Mouse (Mus musculus) T-helper 17 cell (primary cell): ENCODE measurements at regions not wholly inside any gene's neighbourhood (a gene's known extent, or its start where the extent isn't known, plus 50 kb on each side); places are given as distances from the start of the nearest gene placed in this dataset.

Source experiments
- in situ Hi-C, 2 experiments: fragments of 300-600 bp; cut with MboI, MseI; formaldehyde crosslinking; loops; 1 replicate in 1 of 2; 2 replicates in 1 of 2; pipeline ENCODE4 v1.15.1; 2025; ENCODE audit warnings: high pct_unique_total_duplicates in 2 of 2

DNA sequence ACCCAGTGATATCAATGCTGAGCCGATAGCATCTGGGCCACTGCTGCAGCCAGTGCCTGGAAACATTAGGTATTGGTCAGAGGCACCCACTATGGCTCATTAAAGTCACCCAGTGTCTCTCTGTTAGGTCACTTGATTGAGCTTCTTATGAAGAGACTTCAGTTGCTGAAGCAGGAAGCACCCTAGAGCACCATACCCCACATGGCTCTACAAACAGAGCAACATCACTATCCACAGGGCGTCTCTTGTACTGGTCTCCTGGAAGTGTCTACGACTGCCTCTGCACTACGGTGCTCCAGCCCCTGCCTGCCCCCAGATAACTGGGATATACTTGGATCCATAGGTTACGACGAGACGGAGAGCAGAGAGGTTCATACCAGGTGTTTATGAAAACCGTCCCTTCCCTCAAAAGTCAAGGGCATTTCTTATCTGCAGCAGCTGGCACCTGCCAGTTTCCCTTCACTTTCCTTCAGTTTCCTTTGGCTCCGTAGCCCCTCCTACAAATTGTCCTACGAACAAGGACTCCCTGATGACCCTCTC lies 100.6 kb upstream of the Fut8 start:
- in situ Hi-C loops, result loop anchor here in 1 of 2 experiments (5.0 kb wide), 1 partner anchor 40 kb away; no protein-coding TSS in a partner anchor

DNA sequence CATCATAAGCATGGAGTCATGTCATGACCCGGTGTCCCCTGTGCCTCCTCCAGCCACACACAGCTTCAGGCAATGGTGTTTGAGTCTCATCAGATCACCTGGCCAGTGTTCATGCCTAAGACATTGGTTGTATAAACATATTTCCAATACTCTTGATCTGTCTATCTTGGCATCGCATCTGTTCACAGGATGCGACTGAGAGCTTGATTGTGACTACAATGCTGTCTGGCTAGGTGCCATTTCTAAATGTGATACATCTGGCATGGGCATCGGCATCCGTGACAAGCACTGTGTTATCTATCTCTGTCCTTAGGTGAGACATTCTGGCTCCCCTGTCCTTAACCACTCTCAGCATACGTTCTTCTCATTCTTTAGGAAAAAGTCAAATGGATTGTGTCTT lies 102.3 kb upstream of the Fut8 start:
- in situ Hi-C loops, result loop anchor here in 1 of 2 experiments (5.0 kb wide), 1 partner anchor 38 kb away; no protein-coding TSS in a partner anchor

DNA sequence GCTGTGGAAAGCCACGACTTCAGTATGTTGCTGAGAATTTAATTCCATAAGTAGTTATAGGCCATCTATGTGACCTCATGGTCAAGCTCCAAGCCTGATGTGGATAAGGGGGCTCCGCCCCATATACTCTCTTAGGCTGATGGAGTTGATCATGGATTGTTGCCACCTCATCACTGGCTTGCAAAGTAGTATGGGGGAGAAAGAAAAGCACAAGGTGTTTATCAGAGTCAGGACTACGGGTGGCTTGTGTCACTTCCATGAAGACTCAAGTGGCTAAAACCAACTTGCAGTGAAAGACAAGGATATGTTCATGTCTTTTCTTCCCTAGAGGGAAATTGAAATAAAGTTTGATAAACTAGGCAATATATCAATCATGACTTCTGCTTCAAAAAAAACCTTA lies 102.9 kb upstream of the Fut8 start:
- in situ Hi-C loops, result loop anchor here in 1 of 2 experiments (5.0 kb wide), 1 partner anchor 38 kb away; no protein-coding TSS in a partner anchor

DNA sequence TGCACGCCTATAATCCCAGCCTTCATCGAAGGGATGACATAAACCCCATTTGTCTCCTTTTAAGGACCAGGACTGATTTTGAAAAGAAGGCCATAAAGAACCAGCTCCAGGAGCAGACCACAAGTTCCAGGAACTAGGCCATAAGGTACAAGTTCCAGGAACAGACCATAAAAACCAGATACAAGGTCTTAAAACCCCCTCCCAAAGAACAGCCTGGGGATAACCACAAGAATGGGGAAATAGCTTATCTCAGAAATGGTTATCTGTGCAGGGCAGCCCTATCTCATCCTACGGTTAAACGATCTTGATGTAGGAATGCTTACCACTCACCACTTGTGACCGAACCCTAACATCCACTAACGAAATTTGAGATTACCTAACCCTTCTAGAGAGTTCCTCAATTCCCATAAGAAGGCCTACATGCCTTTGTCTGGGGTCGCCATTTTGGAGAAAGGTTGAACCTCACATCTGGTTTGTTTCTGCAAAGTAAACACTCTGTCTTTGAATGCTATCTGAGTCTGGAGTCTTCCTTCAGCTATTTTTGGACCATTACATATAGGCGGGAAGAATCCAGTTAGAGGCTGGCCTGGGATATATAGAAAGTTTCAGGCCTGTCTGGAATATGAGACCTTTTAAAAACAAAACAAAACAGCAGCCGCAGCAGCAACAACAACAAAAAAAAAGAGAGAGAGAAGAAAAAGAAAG lies 103.5 kb upstream of the Fut8 start:
- in situ Hi-C loops, result loop anchor here in 1 of 2 experiments (5.0 kb wide), 1 partner anchor 37 kb away; no protein-coding TSS in a partner anchor

DNA sequence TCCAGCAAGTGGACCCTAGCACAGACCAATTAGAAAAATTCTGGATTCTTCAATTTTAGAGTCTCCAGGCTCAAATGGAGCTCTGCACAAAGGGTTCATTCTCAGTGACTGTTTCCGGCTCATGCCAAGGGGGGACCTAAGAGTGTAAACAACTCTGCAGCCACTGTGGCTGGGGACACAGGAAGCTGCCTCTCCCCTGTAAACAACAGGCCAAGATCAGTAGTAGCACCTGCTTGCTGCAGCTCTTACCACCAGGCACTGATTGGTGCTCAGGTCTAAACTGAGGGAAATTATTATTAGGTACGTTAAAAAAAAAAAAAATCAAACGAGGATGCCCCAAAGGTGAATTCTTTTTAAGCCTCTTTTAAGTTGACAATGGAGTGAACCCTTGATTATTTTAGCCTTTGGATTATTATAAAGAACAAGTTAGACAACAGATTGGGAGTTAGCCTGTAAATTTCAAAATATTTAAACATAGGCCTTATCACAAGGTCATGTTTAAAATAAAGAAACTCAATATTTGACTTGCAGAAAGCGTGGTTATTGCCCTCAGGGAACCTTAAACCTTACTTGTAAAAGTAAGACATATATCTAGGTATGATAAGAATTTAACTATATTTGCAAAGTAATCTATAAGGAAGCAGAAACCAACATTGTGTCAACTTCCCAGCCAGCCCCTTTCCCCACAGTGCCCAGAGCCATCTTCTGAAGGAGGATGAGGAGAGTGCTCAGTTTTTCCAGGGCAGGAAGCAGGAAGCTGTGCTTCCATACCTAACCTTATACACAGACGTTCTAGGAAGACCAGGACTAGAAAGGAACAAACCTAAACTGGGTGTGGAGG lies 104.2 kb upstream of the Fut8 start:
- in situ Hi-C loops, result no loop called here

DNA sequence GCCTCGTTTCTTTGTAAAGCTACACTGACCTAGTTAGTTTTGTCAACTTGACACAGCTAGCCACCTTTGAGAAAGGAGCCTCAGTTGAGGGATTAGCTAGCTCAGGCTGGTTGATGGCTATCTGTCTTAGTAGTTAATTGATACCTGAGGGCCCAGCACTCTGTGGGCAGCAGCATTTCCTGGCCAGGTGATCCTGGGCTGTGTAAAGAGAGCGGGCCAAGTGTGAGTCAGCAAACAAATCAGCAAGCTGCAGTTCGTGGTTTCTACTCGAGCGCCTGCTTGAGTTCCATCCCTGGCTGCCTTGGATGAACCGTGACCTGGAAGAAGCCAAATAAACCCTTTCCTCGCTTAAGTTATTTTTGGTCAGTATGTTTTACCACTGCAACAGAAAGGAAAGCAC lies 106.6 kb upstream of the Fut8 start:
- in situ Hi-C loops, result no loop called here

DNA sequence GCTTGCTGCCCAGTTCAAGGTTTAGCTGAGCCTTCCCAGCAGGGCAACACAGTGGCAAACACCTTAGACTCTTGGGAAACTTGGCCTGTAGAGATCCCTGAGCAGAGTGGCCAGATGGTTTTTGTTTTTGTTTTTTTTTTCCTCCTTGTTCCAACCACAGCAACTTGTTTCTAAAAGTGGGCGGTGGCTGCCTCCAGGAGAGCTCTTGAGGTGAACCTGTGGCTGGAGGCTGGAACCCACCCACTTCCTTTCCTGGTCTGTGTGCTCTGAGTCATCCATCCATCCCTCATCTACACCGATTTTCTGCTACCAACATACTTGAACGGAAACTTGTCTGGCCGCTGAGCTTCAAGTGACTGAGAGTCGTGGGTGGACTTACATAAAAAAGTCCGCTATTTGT lies 107.4 kb upstream of the Fut8 start:
- in situ Hi-C loops, result no loop called here

DNA sequence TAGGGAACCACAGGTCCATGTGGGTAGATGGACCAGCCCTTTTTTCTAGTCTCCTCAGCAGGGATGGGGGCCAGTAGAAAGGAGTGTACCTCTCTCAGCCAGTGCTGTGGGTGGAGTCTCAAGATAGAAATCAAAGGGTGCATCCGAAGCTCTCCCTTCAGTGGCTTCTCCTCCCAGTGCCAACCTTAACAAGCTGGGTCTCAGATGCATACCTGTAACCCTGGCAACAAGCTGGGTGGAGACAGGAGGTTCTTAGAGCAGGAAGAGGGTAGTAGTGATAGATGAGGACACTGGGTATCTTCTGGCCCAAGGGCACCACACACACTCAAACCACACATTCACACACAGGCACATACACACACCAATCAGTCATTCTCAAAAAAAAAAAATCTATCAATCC lies 113.7 kb upstream of the Fut8 start:
- in situ Hi-C loops, result no loop called here

DNA sequence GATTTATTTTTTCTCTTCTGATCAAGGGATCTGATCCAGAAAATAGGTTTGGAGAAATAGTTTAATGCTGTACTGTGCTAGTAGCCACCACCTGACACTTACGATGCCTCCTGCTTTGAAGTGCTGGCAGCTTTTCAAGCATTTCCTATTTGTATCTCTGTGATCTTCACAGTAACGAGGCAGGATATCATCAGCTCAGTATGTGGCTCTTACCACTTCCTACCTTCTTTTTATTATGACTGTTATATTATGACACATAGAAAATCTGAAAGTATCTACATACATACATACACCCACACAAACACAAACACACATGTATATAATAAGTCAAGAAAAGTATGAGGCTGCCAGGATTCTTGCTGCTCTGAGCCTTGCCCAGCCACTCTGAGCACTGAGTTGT lies 124.4 kb upstream of the Fut8 start:
- in situ Hi-C loops, result no loop called here

DNA sequence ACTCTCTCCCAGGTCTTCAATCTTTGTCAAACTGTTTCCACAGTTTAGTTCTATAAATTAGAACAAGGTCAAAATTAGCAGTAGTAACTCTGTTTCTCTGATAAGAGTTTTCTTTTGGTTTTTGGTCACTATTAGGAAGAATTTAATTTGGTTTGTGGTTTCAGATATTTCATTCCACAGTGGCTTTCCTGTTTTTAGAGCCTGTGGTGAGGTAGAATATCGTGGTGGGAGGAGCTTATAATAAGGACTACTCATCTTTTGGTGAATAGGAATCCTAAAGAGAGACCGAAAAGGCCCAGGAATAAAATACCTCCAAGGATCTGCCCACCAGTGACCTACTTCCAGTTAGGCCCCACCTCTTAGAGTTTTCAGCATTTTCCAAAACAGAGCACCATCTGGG lies 125.8 kb upstream of the Fut8 start:
- in situ Hi-C loops, result no loop called here

DNA sequence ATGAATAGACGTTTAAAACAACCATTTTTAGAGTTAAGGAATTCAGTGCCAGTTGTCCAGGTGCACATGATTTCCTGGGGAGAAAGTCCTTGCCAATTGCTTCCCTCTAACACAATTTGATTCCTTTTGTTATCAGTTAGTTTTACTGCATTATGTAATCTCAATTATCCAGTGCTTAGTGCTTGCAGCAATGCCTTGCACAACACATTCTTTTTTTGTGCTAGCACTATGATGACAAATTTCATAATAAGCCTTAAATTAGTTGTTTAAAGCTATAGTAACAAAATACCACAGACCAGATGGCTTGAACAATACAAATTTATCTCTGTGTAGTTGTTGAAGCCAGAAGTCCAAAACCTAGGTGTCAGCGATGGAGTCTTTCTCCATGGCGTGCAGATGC lies 130.7 kb upstream of the Fut8 start:
- in situ Hi-C loops, result no loop called here

DNA sequence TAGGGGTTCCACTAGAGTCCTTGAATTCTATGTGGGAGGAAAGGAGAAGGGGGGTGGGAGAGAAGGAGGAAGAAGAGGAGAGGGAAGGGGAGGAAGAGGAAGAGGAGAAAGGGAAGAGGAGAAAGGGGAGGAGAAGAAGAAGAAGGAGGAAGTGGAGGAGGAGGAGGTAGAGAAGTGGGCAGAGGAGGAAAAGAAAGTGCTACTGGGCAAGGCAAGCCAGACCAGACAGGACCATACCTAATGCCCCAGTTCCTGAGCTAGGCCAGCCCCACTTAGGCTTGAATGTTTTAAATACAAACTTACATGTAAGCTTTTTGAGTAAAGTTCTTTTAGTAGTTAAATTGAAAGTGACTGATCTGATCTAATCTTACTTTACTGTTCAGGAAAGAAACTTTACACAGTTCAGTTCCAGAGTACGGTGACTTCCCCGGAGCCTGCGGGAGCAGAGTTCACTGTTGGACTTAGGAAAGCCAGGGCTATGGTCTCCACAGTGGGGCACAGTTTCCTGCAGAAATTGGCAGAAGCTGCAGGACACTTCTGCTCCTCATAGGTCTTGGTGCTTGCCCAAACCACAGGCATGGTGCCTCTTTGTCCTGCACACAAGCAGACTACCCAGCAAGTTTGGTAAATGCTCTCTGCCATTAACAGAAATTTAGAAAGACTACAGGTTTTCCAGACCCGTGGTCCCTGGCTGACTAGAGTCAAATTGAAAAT lies 131.9 kb upstream of the Fut8 start:
- in situ Hi-C loops, result no loop called here

DNA sequence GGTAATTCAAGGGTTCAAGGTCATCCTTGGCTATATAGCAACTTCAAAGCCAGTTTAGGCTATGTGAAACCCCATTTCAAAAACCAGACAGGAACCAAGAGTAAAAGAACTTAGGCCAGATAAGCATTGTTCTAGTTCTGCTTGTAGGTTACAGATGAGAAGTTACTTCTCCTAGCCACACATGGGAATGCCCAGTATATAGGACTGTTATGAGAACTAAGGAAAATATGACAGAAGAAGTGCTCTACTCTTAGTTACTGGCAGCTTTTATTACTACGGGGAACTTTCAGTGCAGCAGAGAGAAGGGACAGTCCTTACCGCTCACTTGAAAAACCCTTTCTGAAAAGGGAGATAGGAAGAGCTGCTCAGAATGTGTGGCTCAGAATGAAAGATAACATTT lies 137.4 kb upstream of the Fut8 start:
- in situ Hi-C loops, result no loop called here

DNA sequence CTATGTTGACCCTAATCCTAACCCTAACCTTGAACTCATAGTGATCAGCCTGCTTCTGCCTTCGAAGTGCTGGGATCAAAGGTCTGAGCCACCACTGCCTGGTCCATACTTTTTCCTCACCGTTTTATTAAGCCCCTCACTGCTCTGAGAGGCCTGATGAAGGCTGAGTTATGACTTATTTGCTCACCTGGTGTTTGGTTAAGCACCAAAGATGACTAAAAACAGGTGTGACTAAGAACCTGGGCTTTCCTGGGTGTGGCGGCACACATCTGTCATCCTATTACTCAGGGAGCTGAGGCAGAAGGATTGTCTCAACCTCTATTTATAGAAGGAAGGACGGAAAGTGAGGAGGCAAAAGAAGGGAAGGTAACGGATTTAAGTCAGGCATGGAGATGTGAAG lies 137.5 kb upstream of the Max start:
- in situ Hi-C loops, result loop anchor here in 1 of 2 experiments (5.0 kb wide), 1 partner anchor 38 kb away; no protein-coding TSS in a partner anchor

DNA sequence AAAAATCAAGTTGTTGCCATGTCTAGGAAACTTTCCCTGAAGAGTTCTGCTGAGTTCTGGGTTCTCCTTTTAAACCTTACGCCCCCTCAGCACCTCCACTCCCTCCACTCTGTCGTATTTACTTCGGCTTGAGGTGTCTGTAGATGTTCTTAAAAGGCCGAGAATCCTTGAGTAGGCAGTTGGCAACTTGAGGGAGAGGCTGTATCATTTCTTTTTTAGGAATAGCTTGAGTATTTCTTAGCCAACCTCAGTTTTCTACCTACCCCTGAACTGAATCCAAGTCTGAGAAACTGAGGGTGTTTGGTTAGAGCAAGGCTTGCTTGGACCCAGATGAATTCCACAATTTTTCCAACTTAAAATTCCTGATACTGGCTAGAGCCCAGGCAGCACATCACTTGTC lies 136.8 kb upstream of the Max start:
- in situ Hi-C loops, result loop anchor here in 1 of 2 experiments (5.0 kb wide), 1 partner anchor 38 kb away; no protein-coding TSS in a partner anchor

DNA sequence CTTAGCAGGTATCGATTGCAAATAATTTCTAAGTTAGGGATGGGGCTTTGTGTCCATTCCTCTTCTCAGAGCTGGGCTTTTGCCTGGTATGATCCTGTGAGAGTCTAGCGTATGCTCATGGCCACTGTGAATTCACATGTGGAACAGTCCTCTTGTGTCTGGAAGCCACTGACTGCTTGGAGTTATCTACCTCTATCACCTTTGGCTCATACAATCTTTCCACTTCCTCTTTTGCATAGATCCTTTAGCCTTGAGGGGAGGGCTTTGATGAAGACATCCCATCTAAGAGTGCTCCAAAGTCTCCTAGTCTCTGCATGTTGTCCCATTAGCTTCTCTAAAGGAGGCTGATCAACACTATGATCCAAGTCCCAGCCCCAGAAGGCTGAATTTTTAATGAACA lies 135.8 kb upstream of the Max start:
- in situ Hi-C loops, result loop anchor here in 1 of 2 experiments (5.0 kb wide), 1 partner anchor 39 kb away; no protein-coding TSS in a partner anchor

DNA sequence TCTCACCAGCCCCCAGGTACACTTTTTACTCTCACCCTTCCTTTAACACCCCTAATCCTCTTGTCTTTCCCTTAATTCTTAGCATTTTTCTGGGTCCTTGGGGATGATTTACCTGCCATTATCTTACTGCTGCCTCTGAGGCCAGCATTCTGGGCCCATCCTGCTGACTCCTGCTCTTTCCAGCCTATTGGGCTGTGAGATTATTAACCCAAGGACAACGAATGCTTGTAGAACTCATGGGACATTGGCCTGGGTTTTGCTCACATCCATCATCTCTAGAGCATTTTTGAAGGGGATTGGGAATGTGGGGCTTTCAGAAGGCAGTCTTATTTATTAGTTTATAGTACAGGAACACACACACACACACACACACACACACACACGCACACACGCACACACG lies 134.5 kb upstream of the Max start:
- in situ Hi-C loops, result loop anchor here in 1 of 2 experiments (5.0 kb wide), 1 partner anchor 41 kb away; no protein-coding TSS in a partner anchor

DNA sequence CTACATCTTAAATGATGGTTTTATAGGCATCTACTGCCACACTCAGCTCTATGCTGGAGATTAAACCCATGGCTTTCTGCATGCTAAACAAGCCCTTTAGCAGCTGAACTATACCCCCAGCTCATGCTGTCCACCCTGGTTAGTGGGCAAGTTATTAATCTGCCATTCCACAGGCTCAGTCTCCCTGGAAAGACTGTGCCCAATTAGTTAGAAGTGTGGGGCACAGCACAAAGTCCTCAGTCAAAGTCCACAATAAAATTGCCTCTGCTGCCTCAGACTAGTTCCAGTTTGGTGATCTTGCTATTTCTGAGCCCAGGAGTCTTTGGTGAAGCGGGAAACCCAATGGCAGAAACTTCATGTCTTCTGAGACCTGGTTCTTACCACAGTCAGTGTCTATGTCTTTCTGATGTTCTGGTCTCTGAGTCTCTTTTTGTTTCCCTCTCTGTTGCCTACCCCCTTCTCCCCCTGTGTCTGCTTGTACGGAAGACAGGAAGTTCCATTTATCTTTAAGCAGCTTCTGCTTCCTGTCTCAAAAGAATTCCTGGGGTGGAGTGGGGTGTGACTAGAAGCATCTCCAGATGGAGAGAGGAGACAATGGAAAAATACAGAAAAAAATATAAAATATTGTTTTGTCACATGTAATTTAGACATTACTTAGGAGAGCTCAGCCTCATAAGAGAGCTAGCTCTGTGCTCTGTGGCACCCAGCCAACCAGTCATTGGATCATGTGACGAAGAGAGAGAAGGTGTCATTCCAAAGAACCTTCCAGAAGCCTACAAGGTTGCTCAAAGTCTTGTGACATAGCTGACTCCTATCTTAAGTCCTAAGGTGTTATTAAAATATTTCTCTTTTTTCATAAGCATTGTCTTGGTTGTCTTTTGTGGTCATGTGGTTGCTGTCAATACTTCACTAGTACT lies 133.3 kb upstream of the Max start:
- in situ Hi-C loops, result loop anchor here in 1 of 2 experiments (5.0 kb wide), 1 partner anchor 42 kb away; no protein-coding TSS in a partner anchor

DNA sequence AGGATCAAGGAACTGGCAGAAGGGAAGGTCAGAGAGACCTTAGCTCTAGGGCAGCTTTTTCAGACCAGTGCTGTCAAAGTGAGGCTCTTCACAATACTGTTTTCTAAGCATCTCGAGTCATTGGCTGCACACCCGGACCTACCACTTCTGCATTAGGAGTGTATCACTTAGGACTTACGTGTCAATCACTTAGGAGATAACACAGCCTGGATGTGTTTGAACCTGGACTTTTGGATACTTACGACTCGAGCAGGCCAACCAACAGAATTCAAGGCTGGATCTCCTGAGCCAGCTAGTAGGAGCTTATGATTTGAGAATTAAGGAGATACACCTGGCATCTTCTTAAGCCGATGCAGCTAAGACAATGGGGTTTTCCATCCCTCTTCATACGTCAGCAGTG lies 132.2 kb upstream of the Max start:
- in situ Hi-C loops, result no loop called here

DNA sequence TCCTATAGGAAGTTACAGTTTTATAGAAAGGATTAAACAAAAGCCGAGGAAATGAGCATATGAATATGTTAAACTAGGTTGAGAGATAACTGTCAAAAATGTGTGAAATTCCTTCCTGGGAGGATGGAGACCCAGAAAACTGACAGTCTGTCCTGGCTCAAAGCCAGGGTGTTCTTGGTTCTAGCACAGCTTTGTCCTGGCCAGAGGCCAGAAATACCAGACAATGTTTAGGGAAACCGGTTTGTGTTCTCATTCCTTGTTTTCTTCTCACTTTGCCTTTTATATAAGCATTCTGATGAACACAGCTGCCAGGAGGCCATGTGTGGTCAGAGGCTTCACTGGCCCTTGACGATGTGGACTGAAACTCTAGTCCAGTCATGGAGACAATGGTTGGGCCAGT lies 130.7 kb upstream of the Max start:
- in situ Hi-C loops, result no loop called here
